Mouse (Mus musculus) CH12.LX (cell line): ENCODE measurements around the gene Exph5. TPM values are rescaled to one million over a fixed set of nuclear protein-coding genes. Genes with fewer than 3 reads are reported as not detected.

Experiments
- DNase-seq: peaks from one replicate; pipeline ENCODE4 v3.0.0-alpha.2; 2013; ENCODE audit errors: extremely low read depth
- H3K27ac ChIP-seq: 2 replicates; pipeline ENCODE4 v1.5.1; 2012; ENCODE audit warnings: low read depth, mild to moderate bottlenecking, control low read depth, moderate library complexity; ENCODE audit not compliant: insufficient read depth
- H3K27me3 ChIP-seq: replicated peaks from 2 replicates; pipeline ENCODE3; 2012; ENCODE audit warnings: inconsistent platforms
- H3K36me3 ChIP-seq, 2 experiments: replicated peaks in 1 of 2; 2 replicates each; pipeline versions ENCODE3 to v1.6.1; 2012; ENCODE audit warnings: inconsistent platforms in 1 of 2, low read length in 1 of 2, mild to moderate bottlenecking in 1 of 2, mixed read lengths in 1 of 2, moderate library complexity in 1 of 2; ENCODE audit not compliant: control insufficient read depth in 1 of 2, insufficient read depth in 1 of 2
- H3K4me1 ChIP-seq, 2 experiments: 2 replicates each; pipeline ENCODE4 v1.6.1; 2012; ENCODE audit warnings: inconsistent platforms in 1 of 2, moderate library complexity in 1 of 2; ENCODE audit not compliant: insufficient read depth in 2 of 2, control insufficient read depth in 1 of 2
- H3K4me2 ChIP-seq: 2 replicates; pipeline ENCODE4 v1.6.1; 2012; ENCODE audit warnings: low read depth, mild to moderate bottlenecking, control low read depth; ENCODE audit not compliant: poor library complexity, insufficient read depth, severe bottlenecking
- H3K4me3 ChIP-seq, 3 experiments: fragments of 150-350 bp in 1 of 3; sonication (generic) in 1 of 3; replicated peaks in 1 of 3; 2 replicates each; pipeline versions ENCODE3 to v1.5.1; 2011 to 2012; ENCODE audit warnings: low read depth in 2 of 3, low read length in 2 of 3, mild to moderate bottlenecking in 2 of 3, moderate library complexity in 2 of 3, control low read depth in 1 of 3, improper control_type of control experiment in 1 of 3, inconsistent platforms in 1 of 3, mixed read lengths in 1 of 3; ENCODE audit not compliant: poor library complexity in 1 of 3
- H3K79me2 ChIP-seq: replicated peaks from 2 replicates; pipeline ENCODE4 v1.6.1; 2012; ENCODE audit warnings: mild to moderate bottlenecking, moderate library complexity; ENCODE audit not compliant: control insufficient read depth, poor library complexity, insufficient read depth, severe bottlenecking; ENCODE audit errors: extremely low read depth
- H3K9ac ChIP-seq: 2 replicates; pipeline ENCODE4 v1.6.1; 2012; ENCODE audit warnings: low read depth, mild to moderate bottlenecking, control low read depth, moderate library complexity; ENCODE audit not compliant: insufficient read depth
- H3K9me3 ChIP-seq: replicated peaks from 2 replicates; pipeline ENCODE3; 2012; ENCODE audit warnings: low read length, inconsistent platforms, mixed read lengths
- BHLHE40 ChIP-seq: IDR thresholded peaks from 2 replicates; pipeline ENCODE4 v1.6.1; 2011; ENCODE audit warnings: mild to moderate bottlenecking, low read depth, low read length, improper control_type of control experiment
- CHD2 ChIP-seq: IDR thresholded peaks from 2 replicates; pipeline ENCODE4 v1.6.1; 2011; ENCODE audit warnings: low read length, improper control_type of control experiment
- E2F4 ChIP-seq: IDR thresholded peaks from 2 replicates; pipeline ENCODE4 v1.6.1; 2011; ENCODE audit warnings: low read depth, low read length, improper control_type of control experiment; ENCODE audit not compliant: insufficient replicate concordance
- MYC ChIP-seq: IDR thresholded peaks from 2 replicates; pipeline ENCODE4 v1.6.1; 2011; ENCODE audit warnings: low read depth, mild to moderate bottlenecking, improper control_type of control experiment, low read length
- NELFE ChIP-seq: IDR thresholded peaks from 2 replicates; pipeline ENCODE4 v1.6.1; 2011; ENCODE audit warnings: low read depth, low read length, improper control_type of control experiment
- NRF1 ChIP-seq: IDR thresholded peaks from 2 replicates; pipeline ENCODE4 v1.6.1; 2014; ENCODE audit warnings: low read depth, mild to moderate bottlenecking, inconsistent platforms, low read length, improper control_type of control experiment, moderate library complexity
- PAX5 ChIP-seq: IDR thresholded peaks from 2 replicates; pipeline ENCODE4 v1.6.1; 2012; ENCODE audit warnings: low read length, inconsistent platforms, mixed read lengths
- POLR2A ChIP-seq: IDR thresholded peaks from 2 replicates; pipeline ENCODE4 v1.6.1; 2011; ENCODE audit warnings: low read depth, mild to moderate bottlenecking, improper control_type of control experiment, low read length
- POLR2AphosphoS2 ChIP-seq: IDR thresholded peaks from 2 replicates; pipeline ENCODE4 v1.6.1; 2011; ENCODE audit warnings: low read depth, low read length, improper control_type of control experiment
- SMC3 ChIP-seq: IDR thresholded peaks from 2 replicates; pipeline ENCODE4 v1.6.1; 2011; ENCODE audit warnings: low read depth, low read length, improper control_type of control experiment
- TBP ChIP-seq: conservative IDR thresholded peaks from 2 replicates; pipeline ENCODE4 v1.6.1; 2011; ENCODE audit warnings: low read depth, low read length, improper control_type of control experiment
- UBTF ChIP-seq: IDR thresholded peaks from 2 replicates; pipeline ENCODE4 v1.6.1; 2012; ENCODE audit warnings: low read depth, mild to moderate bottlenecking, inconsistent platforms, low read length, improper control_type of control experiment, moderate library complexity
- USF2 ChIP-seq: conservative IDR thresholded peaks from 2 replicates; pipeline ENCODE4 v1.6.1; 2011; ENCODE audit warnings: low read depth, low read length, improper control_type of control experiment
- ZKSCAN1 ChIP-seq: IDR thresholded peaks from 2 replicates; pipeline ENCODE4 v1.6.1; 2012; ENCODE audit warnings: low read depth, inconsistent platforms, low read length, improper control_type of control experiment, borderline replicate concordance
- ZNF384 ChIP-seq: IDR thresholded peaks from 2 replicates; pipeline ENCODE4 v1.6.1; 2012; ENCODE audit warnings: low read depth, low read length, improper control_type of control experiment, inconsistent platforms
- dilution Hi-C: fragments of 300-500 bp; cut with MboI; formaldehyde crosslinking; loops from 2 replicates; pipeline ENCODE4 v1.14.3; 2020; ENCODE audit warnings: low sequenced_read_pairs; ENCODE audit not compliant: extremely low pct_unique_long_range_greater_than_20kb, extremely low pct_ligation_motif_present
- in situ Hi-C: fragments of 300-500 bp; cut with MboI; formaldehyde crosslinking; loops from 3 replicates; pipeline ENCODE4 v1.14.3; 2019; ENCODE audit warnings: low sequenced_read_pairs, low pct_ligation_motif_present, low pct_unique_long_range_greater_than_20kb, mixed read lengths
- polyA plus RNA-seq: library from polyadenylated mRNA; unstranded; fragments of >175 nt; gene quantifications from 2 replicates; pipeline ENCODE4 v1.2.1, GENCODE M21; 2012; ENCODE audit warnings: low read depth; ENCODE audit not compliant: insufficient read length
- total RNA-seq, 2 experiments: library from RNA; depleted of rRNA; stranded (reverse); fragments of 300-350 nt in 1 of 2; fragments of >200 nt in 1 of 2; gene quantifications; 2 replicates each; pipeline ENCODE4 v1.2.3; 2012 to 2014

Gene Exph5
- total and polyA plus RNA-seq, 3 experiments, result 0.04 TPM; not detected in 2

GRCm38 (mm10) chr9:53341981-53342380, 40.5 kb downstream of the Exph5 start:
- DNase-seq, result no peak
- peak overlapping the region; percentile 63; the same call in 1 of the 2 replicates for H3K4me2 ChIP-seq
- dilution Hi-C loops (no loop called here), in situ Hi-C loops (no loop called here)
- H3K79me2 ChIP-seq, result no peaks in the 10 kb centered on the region
- no peaks in the 10 kb centered on the region for H3K27me3 ChIP-seq
- no peak overlapping the region for H3K9ac ChIP-seq
- H3K4me3 ChIP-seq, result no peak overlapping the region
- peaks cover 4 to 6% of the 10 kb centered on the region in 2 experiments for H3K4me1 ChIP-seq
- H3K27ac ChIP-seq, result no peak overlapping the region
- H3K9me3 ChIP-seq, result no peaks in the 10 kb centered on the region
- H3K36me3 ChIP-seq, result no peaks in the 10 kb centered on the region
- TF ChIP-seq MYC, result no peak
- no peak for TF ChIP-seq PAX5
- no peak for TF ChIP-seq NRF1
- TF ChIP-seq POLR2AphosphoS2, result no peak
- TF ChIP-seq USF2, result no peak
- TF ChIP-seq SMC3, result no peak
- no peak for TF ChIP-seq TBP
- TF ChIP-seq NELFE, result no peak

- TF ChIP-seq BHLHE40 (peak; percentile 23; the same call in 1 of the 2 replicates), SMC3 (no peak), UBTF (no peak), ZNF384 (0 out of 2 replicates have a peak, but pooled peaks have one; percentile 22), ZKSCAN1 (no peak), POLR2A (no peak), CHD2 (no peak), E2F4 (no peak)
- no peak overlapping the region for H3K9ac ChIP-seq
- in situ Hi-C loops, result no loop called here
These were observed 43.4 kb downstream of the Exph5 start for GRCm38 (mm10) chr9:53344646-53345432.

More at GRCm38 (mm10) chr9:53344646-53345432, 43.4 kb downstream of the Exph5 start:
- H3K4me1 ChIP-seq, result peaks cover 4 to 6% of the 10 kb centered on the region in 2 experiments
- no peaks in the 10 kb centered on the region for H3K79me2 ChIP-seq
- H3K27ac ChIP-seq, result no peak overlapping the region
- dilution Hi-C loops, result no loop called here
- no peak overlapping the region for H3K4me3 ChIP-seq
- no peak overlapping the region for H3K4me2 ChIP-seq
- no peak for DNase-seq
- no peaks in the 10 kb centered on the region for H3K27me3 ChIP-seq
- no peaks in the 10 kb centered on the region for H3K9me3 ChIP-seq
- no peaks in the 10 kb centered on the region for H3K36me3 ChIP-seq
